Mouse (Mus musculus): Measurements from ENCODE around the gene Cd1d1.
"Not testable (repeated sequence)": the region's sequence is repeated elsewhere in the genome, so short reads cannot be mapped to it uniquely, and the experiment has no call there.

DNA sequence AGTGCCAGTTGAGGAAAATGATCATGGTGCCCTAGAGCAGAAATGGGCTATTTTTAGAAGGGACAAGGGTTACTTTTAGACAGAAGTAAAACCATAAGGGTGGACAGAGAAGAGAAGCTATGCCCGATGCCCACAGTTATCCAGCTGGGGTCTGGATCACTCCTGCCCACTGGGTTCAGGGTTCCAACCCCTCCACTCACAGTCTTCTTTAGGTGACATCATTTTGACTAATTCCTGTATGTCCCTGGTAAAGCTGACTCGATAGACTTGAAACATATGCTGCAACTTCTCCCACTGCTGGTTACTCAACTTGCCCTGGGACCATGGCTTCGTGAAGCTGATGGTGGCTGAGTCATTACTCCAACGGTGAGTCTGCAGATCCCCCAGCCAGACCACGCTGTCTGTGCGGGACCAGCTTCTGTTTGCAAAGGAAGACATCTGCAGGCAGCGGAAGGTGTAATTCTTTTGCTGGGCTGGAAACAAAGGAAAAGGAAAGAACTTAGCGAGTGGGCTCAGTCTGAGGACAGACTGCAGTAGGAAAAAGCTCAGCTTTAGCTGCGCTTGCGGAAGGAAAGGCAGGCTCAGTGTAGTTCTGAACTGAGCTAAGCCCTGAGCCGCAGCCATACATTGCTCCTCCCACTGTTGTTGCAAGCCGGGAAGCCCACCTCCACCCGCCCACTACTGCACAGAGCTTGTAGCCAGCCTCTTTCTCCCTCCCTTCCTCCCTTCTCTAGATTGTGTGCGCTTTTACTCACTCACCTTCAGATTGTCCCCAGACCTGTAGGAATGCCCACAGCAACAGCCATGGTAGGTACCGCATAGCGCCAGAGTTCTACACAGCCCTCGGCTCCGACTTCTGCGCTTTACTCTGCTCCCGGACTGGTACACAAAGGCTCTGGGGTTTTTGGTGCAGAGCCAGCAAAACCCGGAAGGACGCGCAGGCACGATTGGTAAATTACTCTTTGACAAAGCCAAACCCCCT, 517 bp downstream of the Cd1d1 start:
- not testable (repeated sequence) for TF ChIP-seq CTCF (IDR thresholded peaks at IDR 0.05; ENCODE audit: low read depth, low read length); POLR2A (IDR thresholded peaks at IDR 0.05; ENCODE audit: borderline replicate concordance, low read depth, low read length)
